Mouse (Mus musculus): Measurements from ENCODE around the gene Klhl35. TPM values are rescaled to one million over a fixed set of nuclear protein-coding genes. Genes with fewer than 3 reads are reported as not detected.

Gene Klhl35
- polyA plus RNA-seq, 1 experiment = not detected

GRCm38 (mm10) chr7:99447323-99447722 is 18.5 kb upstream of the Klhl35 start:
- Histone ChIP-seq H3K27me3 (ENCODE audit: control insufficient read depth) (no peaks in the 10 kb centered on the region), H3K9me3 (ENCODE audit: control insufficient read depth, low read length) (no peaks in the 10 kb centered on the region), H3K4me1 (ENCODE audit: control insufficient read depth) (no peaks in the 10 kb centered on the region), H3K36me3 (ENCODE audit: control insufficient read depth) (no peaks in the 10 kb centered on the region), H3K4me3 (replicated peaks) (no peak overlapping the region)
- TF ChIP-seq GATA1 (IDR thresholded peaks at IDR 0.05; ENCODE audit: low read length) = no peak
- no peak for TF ChIP-seq TAL1 (IDR thresholded peaks at IDR 0.05; ENCODE audit: low read length)

DNA sequence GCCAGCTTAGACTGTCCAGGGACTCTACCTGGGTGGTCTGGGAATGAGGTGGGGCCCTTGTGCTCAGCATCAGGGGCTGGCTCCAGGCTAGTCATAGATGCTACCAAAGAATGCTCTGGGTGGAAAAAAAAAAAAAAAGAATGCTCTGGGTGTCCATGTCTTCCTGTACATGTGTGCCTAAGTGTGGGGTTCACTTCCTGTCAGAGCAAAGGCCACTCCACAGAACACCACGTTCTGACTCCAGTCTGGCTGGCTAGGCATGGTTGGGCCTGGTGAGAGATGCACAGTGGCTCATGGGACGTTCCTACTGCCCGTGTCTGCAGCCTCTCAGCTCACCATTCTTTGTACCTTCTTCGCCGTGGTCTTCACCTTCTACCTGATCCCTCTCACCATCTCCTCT is 17.2 kb upstream of the Klhl35 start:
- no peak for TF ChIP-seq TAL1 (IDR thresholded peaks at IDR 0.05; ENCODE audit: low read length)
- TF ChIP-seq GATA1 (IDR thresholded peaks at IDR 0.05; ENCODE audit: low read length) = no peak
- H3K4me1 ChIP-seq (ENCODE audit: control insufficient read depth) = peaks cover 4% of the 10 kb centered on the region
- no peaks in the 10 kb centered on the region for H3K36me3 ChIP-seq (ENCODE audit: control insufficient read depth)
- no peak overlapping the region for H3K4me3 ChIP-seq (replicated peaks)
- no peaks in the 10 kb centered on the region for H3K27me3 ChIP-seq (ENCODE audit: control insufficient read depth)
- no peaks in the 10 kb centered on the region for H3K9me3 ChIP-seq (ENCODE audit: control insufficient read depth, low read length)

- Histone ChIP-seq H3K4me1 (ENCODE audit: control insufficient read depth) (peaks cover 4% of the 10 kb centered on the region), H3K36me3 (ENCODE audit: control insufficient read depth) (no peaks in the 10 kb centered on the region), H3K9me3 (ENCODE audit: control insufficient read depth, low read length) (no peaks in the 10 kb centered on the region), H3K27me3 (ENCODE audit: control insufficient read depth) (no peaks in the 10 kb centered on the region), H3K4me3 (replicated peaks) (no peak overlapping the region)
- TF ChIP-seq GATA1 (IDR thresholded peaks at IDR 0.05; ENCODE audit: low read length) (no peak), TAL1 (IDR thresholded peaks at IDR 0.05; ENCODE audit: low read length) (no peak)
These were observed 16.7 kb upstream of the Klhl35 start for GRCm38 (mm10) chr7:99449063-99449462.

- peaks cover 4% of the 10 kb centered on the region for H3K4me1 ChIP-seq (ENCODE audit: control insufficient read depth)
- no peaks in the 10 kb centered on the region for H3K27me3 ChIP-seq (ENCODE audit: control insufficient read depth)
These were observed 16.1 kb upstream of the Klhl35 start for GRCm38 (mm10) chr7:99449751-99450150.

GRCm38 (mm10) chr7:99450703-99451102 is 15.1 kb upstream of the Klhl35 start:
- TF ChIP-seq TAL1 (IDR thresholded peaks at IDR 0.05; ENCODE audit: low read length) = no peak
- no peak for TF ChIP-seq GATA1 (IDR thresholded peaks at IDR 0.05; ENCODE audit: low read length)
- H3K4me1 ChIP-seq (ENCODE audit: control insufficient read depth) = peaks cover 4% of the 10 kb centered on the region
- H3K4me3 ChIP-seq (replicated peaks) = no peak overlapping the region
- H3K27me3 ChIP-seq (ENCODE audit: control insufficient read depth) = no peaks in the 10 kb centered on the region
- H3K36me3 ChIP-seq (ENCODE audit: control insufficient read depth) = no peaks in the 10 kb centered on the region
- H3K9me3 ChIP-seq (ENCODE audit: control insufficient read depth, low read length) = no peaks in the 10 kb centered on the region

More at GRCm38 (mm10) chr7:99449751-99450150, 16.1 kb upstream of the Klhl35 start:
- Histone ChIP-seq H3K4me3 (replicated peaks) (no peak overlapping the region), H3K9me3 (ENCODE audit: control insufficient read depth, low read length) (no peaks in the 10 kb centered on the region), H3K36me3 (ENCODE audit: control insufficient read depth) (no peaks in the 10 kb centered on the region)
- TF ChIP-seq GATA1 (IDR thresholded peaks at IDR 0.05; ENCODE audit: low read length) (no peak), TAL1 (IDR thresholded peaks at IDR 0.05; ENCODE audit: low read length) (no peak)

GRCm38 (mm10) chr7:99452859-99453258 is 12.9 kb upstream of the Klhl35 start:
- H3K4me3 ChIP-seq (replicated peaks) = no peak overlapping the region
- H3K36me3 ChIP-seq (ENCODE audit: control insufficient read depth) = no peaks in the 10 kb centered on the region
- H3K4me1 ChIP-seq (ENCODE audit: control insufficient read depth) = peaks cover 4% of the 10 kb centered on the region
- no peaks in the 10 kb centered on the region for H3K9me3 ChIP-seq (ENCODE audit: control insufficient read depth, low read length)
- H3K27me3 ChIP-seq (ENCODE audit: control insufficient read depth) = no peaks in the 10 kb centered on the region
- TF ChIP-seq TAL1 (IDR thresholded peaks at IDR 0.05; ENCODE audit: low read length) (no peak), GATA1 (IDR thresholded peaks at IDR 0.05; ENCODE audit: low read length) (no peak)

- Histone ChIP-seq H3K27me3 (ENCODE audit: control insufficient read depth) (no peaks in the 10 kb centered on the region), H3K4me3 (replicated peaks) (no peak overlapping the region), H3K36me3 (ENCODE audit: control insufficient read depth) (no peaks in the 10 kb centered on the region), H3K4me1 (ENCODE audit: control insufficient read depth) (peaks cover 4% of the 10 kb centered on the region), H3K9me3 (ENCODE audit: control insufficient read depth, low read length) (no peaks in the 10 kb centered on the region)
- no peak for TF ChIP-seq TAL1 (IDR thresholded peaks at IDR 0.05; ENCODE audit: low read length)
- no peak for TF ChIP-seq GATA1 (IDR thresholded peaks at IDR 0.05; ENCODE audit: low read length)
These were observed 11.8 kb upstream of the Klhl35 start for GRCm38 (mm10) chr7:99454044-99454443.

GRCm38 (mm10) chr7:99458849-99459248 is 7.0 kb upstream of the Klhl35 start:
- Histone ChIP-seq H3K27me3 (ENCODE audit: control insufficient read depth) (0 out of 2 replicates have a peak, but pooled peaks cover 3% of the 10 kb centered on the region), H3K9me3 (ENCODE audit: control insufficient read depth, low read length) (no peaks in the 10 kb centered on the region), H3K4me3 (replicated peaks) (no peak overlapping the region), H3K4me1 (ENCODE audit: control insufficient read depth) (no peaks in the 10 kb centered on the region), H3K36me3 (ENCODE audit: control insufficient read depth) (no peaks in the 10 kb centered on the region)
- TF ChIP-seq GATA1 (IDR thresholded peaks at IDR 0.05; ENCODE audit: low read length) (no peak), TAL1 (IDR thresholded peaks at IDR 0.05; ENCODE audit: low read length) (no peak)

- no peak for TF ChIP-seq TAL1 (IDR thresholded peaks at IDR 0.05; ENCODE audit: low read length)
- TF ChIP-seq GATA1 (IDR thresholded peaks at IDR 0.05; ENCODE audit: low read length) = no peak
- H3K4me3 ChIP-seq (replicated peaks) = no peak overlapping the region
- peaks cover 6% of the 10 kb centered on the region for H3K27me3 ChIP-seq (ENCODE audit: control insufficient read depth)
- H3K4me1 ChIP-seq (ENCODE audit: control insufficient read depth) = no peaks in the 10 kb centered on the region
- no peaks in the 10 kb centered on the region for H3K36me3 ChIP-seq (ENCODE audit: control insufficient read depth)
- no peaks in the 10 kb centered on the region for H3K9me3 ChIP-seq (ENCODE audit: control insufficient read depth, low read length)
These were observed 5.7 kb upstream of the Klhl35 start for GRCm38 (mm10) chr7:99459888-99460652.
